ENCODE assay signal across 8 mouse cellular contexts in the genomic region with DNA sequence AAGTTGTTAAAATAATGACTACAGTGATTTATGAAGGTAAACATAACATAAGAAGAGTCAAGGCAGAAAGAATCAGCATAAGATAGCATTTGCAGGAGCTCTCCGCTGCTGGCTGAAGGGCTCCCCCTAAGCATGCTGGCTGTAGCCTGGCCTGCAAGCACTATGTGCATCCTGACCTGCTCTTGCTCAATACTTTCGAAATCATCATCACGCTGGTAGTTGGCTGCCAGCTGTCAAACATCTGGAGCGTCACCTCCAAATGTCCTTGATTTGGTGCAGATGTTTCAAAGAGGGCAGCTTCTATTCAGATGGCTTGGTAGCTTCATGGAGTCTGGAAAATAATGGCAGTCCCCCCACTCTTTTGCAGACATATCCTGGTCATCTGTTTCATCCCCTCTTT.
A peak's percentile ranks its signal among the peaks of the same experiment; 100 is the strongest.
DNase-seq lines count a peak whose midpoint lies in the region; ATAC-seq lines count a peak whose summit lies in the region.
"Had no signal": no experiment of that assay in that cellular context is flagged by ENCODE, and none has a peak within 500 bp of the region (broad histone marks: within the 10 kb centered on the region; RNA-seq: fewer than 3 reads in every experiment).

No protein-coding gene starts in this region.

- ATAC-seq in CD4-positive, CD25-positive, alpha-beta regulatory T cell, adult 4 months = no peak

- DNase-seq in urinary bladder, postnatal 25 days (ENCODE audit: low spot score) = peak; percentile 14
- no peak for DNase-seq in urinary bladder, adult 2 months (ENCODE audit: low spot score)
- peak; percentile 13 for DNase-seq in fat pad, adult 2 months (ENCODE audit: extremely low read depth, low read depth, low spot score)
- peak; percentile 45 for DNase-seq in lung, postnatal 10 days
- no peak for DNase-seq in kidney, postnatal 36 days
- DNase-seq in cerebellum, postnatal 25 days = no peak
- DNase-seq: thymus, adult 2 months had no signal

Comparison
In these comparisons a context has a peak if more than half of its experiments do, and no peak if none do; other contexts are left out.
1. DNase-seq: peak in urinary bladder, postnatal 25 days (single experiment), fat pad, adult 2 months (single experiment) and lung, postnatal 10 days (single experiment); none in urinary bladder, adult 2 months (single experiment), kidney, postnatal 36 days (0 of 2) and cerebellum, postnatal 25 days (0 of 2).